Mouse (Mus musculus): Measurements from ENCODE around the gene Upf3a. TPM values are rescaled to one million over a fixed set of nuclear protein-coding genes. Genes with fewer than 3 reads are reported as not detected.

Upf3a gene
- 33.1 TPM for polyA plus RNA-seq (2017; shearing (Covaris generic))

DNA sequence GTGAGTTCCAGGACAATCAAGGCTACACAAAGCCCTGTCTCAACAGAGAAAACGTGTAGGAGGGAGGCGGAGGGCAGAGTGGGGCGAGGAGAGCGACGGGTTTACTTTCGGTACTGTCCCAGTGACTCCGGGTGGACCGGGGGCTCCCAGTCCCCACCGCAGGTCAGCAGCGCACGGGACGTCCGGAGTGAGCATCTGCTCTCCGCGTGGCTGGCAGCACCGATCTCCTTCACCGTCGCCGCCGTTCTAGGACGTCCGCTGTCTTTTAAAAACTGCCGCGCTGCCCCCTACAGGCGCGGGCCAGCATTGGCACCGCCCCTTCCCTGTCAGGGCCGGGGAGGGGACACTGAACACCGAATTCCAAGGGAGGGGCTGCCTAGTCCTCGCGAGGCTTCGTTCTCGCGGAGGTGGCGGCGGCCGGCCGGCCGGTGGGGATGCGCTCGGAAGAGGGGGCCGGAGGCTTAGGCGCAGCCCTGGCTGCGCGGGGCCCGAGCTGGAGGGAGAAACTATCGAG is at the start of gene Upf3a:
Upf3a (plus strand) TSS at position 366 of the 514 bp plus-strand sequence.

DNA sequence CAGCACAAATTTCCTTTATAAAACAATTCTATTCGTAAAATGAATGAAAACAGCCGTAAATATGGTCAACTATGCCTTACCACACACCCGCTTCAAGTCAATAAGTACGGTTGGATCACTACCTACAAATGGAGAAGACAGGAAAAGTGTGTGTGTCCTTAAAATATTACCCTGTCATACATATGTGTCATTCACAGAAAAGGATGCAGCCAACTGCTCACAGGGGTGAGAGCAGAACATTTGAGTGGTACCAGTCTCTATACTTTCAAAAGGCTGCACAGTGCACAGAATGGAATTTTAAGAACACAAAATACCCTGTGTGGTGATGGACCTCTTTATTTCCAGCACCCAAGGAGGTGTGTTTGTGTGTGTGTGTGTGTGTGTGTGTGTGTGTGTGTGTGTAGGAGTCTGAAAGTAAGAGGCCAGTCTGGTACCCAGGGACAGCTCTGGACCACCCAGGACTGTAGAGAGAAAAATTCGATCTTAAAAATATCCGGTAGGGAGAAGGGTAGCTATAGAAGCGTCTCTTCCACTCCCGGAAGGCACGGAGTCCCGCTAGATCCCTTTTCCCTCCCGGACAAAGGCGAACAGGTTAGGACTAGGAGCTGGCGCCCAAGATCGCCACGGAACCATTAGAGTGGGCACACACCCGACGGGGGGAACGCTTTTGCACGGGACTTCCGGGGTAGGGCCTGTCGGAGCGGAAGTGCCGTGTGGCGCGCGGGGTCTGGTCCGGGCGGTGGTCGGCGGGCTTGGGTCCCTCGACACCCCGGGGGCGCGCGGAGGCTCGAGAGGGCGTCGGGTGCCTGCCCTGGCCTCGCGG is 28.2 kb upstream of the Upf3a start, which contains the start of gene Cdc16:
Cdc16 (plus strand) TSS at position 695 of the 823 bp plus-strand sequence.

DNA sequence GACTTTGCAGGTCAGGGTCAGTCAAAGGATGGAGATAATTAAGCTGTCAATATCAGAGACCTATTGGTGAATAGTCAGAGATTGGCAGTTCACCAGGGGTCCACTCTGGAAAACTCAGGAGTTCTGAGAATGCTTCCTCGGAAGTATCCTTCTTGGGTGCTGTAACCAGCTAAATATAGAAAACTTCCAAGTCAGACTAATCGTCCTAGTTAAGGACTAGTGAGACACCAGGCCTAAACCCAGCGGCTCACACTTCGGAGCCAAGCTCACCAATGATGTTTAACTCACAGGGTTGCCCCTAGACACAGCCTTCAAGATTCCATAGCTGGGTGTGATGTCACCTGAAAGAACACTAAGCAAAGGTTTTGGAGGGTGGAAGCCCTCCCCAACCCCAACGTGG is 52.9 kb downstream of the Upf3a start, which contains the start of gene AF366264:
AF366264 (minus strand) TSS at position 101 of the 400 bp plus-strand sequence.

Other genes starting within 250 kb of the Upf3a start
- 0.46 TPM for gene 1700029H14Rik, start 223.2 kb upstream of the Upf3a start, polyA plus RNA-seq (2017; shearing (Covaris generic))
- 237 TPM for gene Rasa3, start 108.0 kb upstream of the Upf3a start, polyA plus RNA-seq (2017; shearing (Covaris generic))
- gene Cfap97d2, start 79.7 kb upstream of the Upf3a start, polyA plus RNA-seq (2017; shearing (Covaris generic)), result not detected
- gene Cdc16, start 27.9 kb upstream of the Upf3a start, polyA plus RNA-seq (2017; shearing (Covaris generic)), result 36.6 TPM
- gene AF366264, start 52.8 kb downstream of the Upf3a start, polyA plus RNA-seq (2017; shearing (Covaris generic)), result not detected
- gene Champ1, start 84.0 kb downstream of the Upf3a start, polyA plus RNA-seq (2017; shearing (Covaris generic)), result 23.0 TPM
- 1.4 TPM for gene Coprs, start 104.7 kb downstream of the Upf3a start, polyA plus RNA-seq (2017; shearing (Covaris generic))